Mouse (Mus musculus): ENCODE data around the gene Slc35e3. TPM values are rescaled to one million over a fixed set of nuclear protein-coding genes. Genes with fewer than 3 reads are reported as not detected.
"Not testable (repeated sequence)": the region's sequence is repeated elsewhere in the genome, so short reads cannot be mapped to it uniquely, and the experiment has no call there.

The Slc35e3 gene
- polyA plus RNA-seq, 1 experiment from 2014 or later, result 31.7 TPM

- Histone ChIP-seq H3K27ac (replicated peaks) (no peak overlapping the region), H3K9ac (replicated peaks) (no peak overlapping the region), H3K4me3 (no peak overlapping the region), H3K4me1 (no peaks in the 10 kb centered on the region), H3K4me2 (replicated peaks) (no peak overlapping the region), H3K27me3 (no peaks in the 10 kb centered on the region), H3K9me3 (no peaks in the 10 kb centered on the region), H3K36me3 (peaks cover 77% of the 10 kb centered on the region)
- WGBS, result 93% methylated on average over 11 of the region's 11 CpGs
- no peak for ATAC-seq (replicated peaks)
These were observed 19.1 kb upstream of the Slc35e3 start for GRCm38 (mm10) chr10:117765116-117765894.

- H3K27me3 ChIP-seq, result no peaks in the 10 kb centered on the region
- H3K4me3 ChIP-seq, result no peak overlapping the region
- ATAC-seq (replicated peaks), result no peak
- no peaks in the 10 kb centered on the region for H3K4me1 ChIP-seq
- no peak overlapping the region for H3K27ac ChIP-seq (replicated peaks)
- H3K36me3 ChIP-seq, result peaks cover 77% of the 10 kb centered on the region
- WGBS, result 88% methylated on average over 6 of the region's 6 CpGs
- no peak overlapping the region for H3K9ac ChIP-seq (replicated peaks)
- no peak overlapping the region for H3K4me2 ChIP-seq (replicated peaks)
- no peaks in the 10 kb centered on the region for H3K9me3 ChIP-seq
These were observed 18.4 kb upstream of the Slc35e3 start for GRCm38 (mm10) chr10:117764598-117764997.

- no peak for ATAC-seq (replicated peaks)
- 97% methylated on average over 16 of the region's 16 CpGs for WGBS
- no peaks in the 10 kb centered on the region for H3K4me1 ChIP-seq
- H3K27me3 ChIP-seq, result no peaks in the 10 kb centered on the region
- H3K9ac ChIP-seq (replicated peaks), result no peak overlapping the region
- no peak overlapping the region for H3K27ac ChIP-seq (replicated peaks)
- H3K36me3 ChIP-seq, result peaks cover 83% of the 10 kb centered on the region
- no peak overlapping the region for H3K4me3 ChIP-seq
- no peaks in the 10 kb centered on the region for H3K9me3 ChIP-seq
- no peak overlapping the region for H3K4me2 ChIP-seq (replicated peaks)
These were observed 17.5 kb upstream of the Slc35e3 start for GRCm38 (mm10) chr10:117763588-117764190.

GRCm38 (mm10) chr10:117762966-117763365, 16.8 kb upstream of the Slc35e3 start:
- 97% methylated on average over 12 of the region's 12 CpGs for WGBS
- H3K4me3 ChIP-seq, result no peak overlapping the region
- no peak for ATAC-seq (replicated peaks)
- H3K4me2 ChIP-seq (replicated peaks), result no peak overlapping the region
- no peaks in the 10 kb centered on the region for H3K4me1 ChIP-seq
- no peaks in the 10 kb centered on the region for H3K9me3 ChIP-seq
- no peak overlapping the region for H3K27ac ChIP-seq (replicated peaks)
- H3K9ac ChIP-seq (replicated peaks), result no peak overlapping the region
- H3K27me3 ChIP-seq, result no peaks in the 10 kb centered on the region
- peaks cover 86% of the 10 kb centered on the region for H3K36me3 ChIP-seq

GRCm38 (mm10) chr10:117762281-117762830, 16.2 kb upstream of the Slc35e3 start:
- Histone ChIP-seq H3K9ac (replicated peaks) (no peak overlapping the region), H3K27ac (replicated peaks) (no peak overlapping the region), H3K4me2 (replicated peaks) (no peak overlapping the region), H3K36me3 (peaks cover 87% of the 10 kb centered on the region), H3K9me3 (no peaks in the 10 kb centered on the region), H3K27me3 (no peaks in the 10 kb centered on the region), H3K4me3 (no peak overlapping the region), H3K4me1 (no peaks in the 10 kb centered on the region)
- ATAC-seq (replicated peaks), result no peak
- WGBS, result 91% methylated on average over 2 of the region's 2 CpGs

- no peak overlapping the region for H3K4me2 ChIP-seq (replicated peaks)
- ATAC-seq (replicated peaks), result no peak
- no peaks in the 10 kb centered on the region for H3K27me3 ChIP-seq
- no peak overlapping the region for H3K27ac ChIP-seq (replicated peaks)
- H3K9ac ChIP-seq (replicated peaks), result no peak overlapping the region
- no peaks in the 10 kb centered on the region for H3K4me1 ChIP-seq
- H3K36me3 ChIP-seq, result peaks cover 94% of the 10 kb centered on the region
- 89% methylated on average over 6 of the region's 6 CpGs for WGBS
- H3K4me3 ChIP-seq, result no peak overlapping the region
- no peaks in the 10 kb centered on the region for H3K9me3 ChIP-seq
These were observed 15.4 kb upstream of the Slc35e3 start for GRCm38 (mm10) chr10:117761551-117761950.

- H3K4me2 ChIP-seq (replicated peaks), result no peak overlapping the region
- ATAC-seq (replicated peaks), result no peak
- H3K4me1 ChIP-seq, result no peaks in the 10 kb centered on the region
- no peaks in the 10 kb centered on the region for H3K27me3 ChIP-seq
- no peak overlapping the region for H3K4me3 ChIP-seq
- no peak overlapping the region for H3K9ac ChIP-seq (replicated peaks)
- no peaks in the 10 kb centered on the region for H3K9me3 ChIP-seq
- peaks cover 93% of the 10 kb centered on the region for H3K36me3 ChIP-seq
- 94% methylated on average over 9 of the region's 9 CpGs for WGBS
- no peak overlapping the region for H3K27ac ChIP-seq (replicated peaks)
These were observed 14.7 kb upstream of the Slc35e3 start for GRCm38 (mm10) chr10:117760831-117761335.

- Histone ChIP-seq H3K4me3 (no peak overlapping the region), H3K27me3 (no peaks in the 10 kb centered on the region), H3K4me1 (no peaks in the 10 kb centered on the region), H3K9me3 (no peaks in the 10 kb centered on the region), H3K36me3 (peaks cover 89% of the 10 kb centered on the region), H3K4me2 (replicated peaks) (no peak overlapping the region), H3K9ac (replicated peaks) (no peak overlapping the region), H3K27ac (replicated peaks) (no peak overlapping the region)
- WGBS, result 94% methylated on average over 10 of the region's 10 CpGs
- no peak for ATAC-seq (replicated peaks)
These were observed 13.9 kb upstream of the Slc35e3 start for GRCm38 (mm10) chr10:117759844-117760630.

GRCm38 (mm10) chr10:117758749-117759727, 12.9 kb upstream of the Slc35e3 start:
- no peak overlapping the region for H3K9ac ChIP-seq (replicated peaks)
- 92% methylated on average over 18 of the region's 18 CpGs for WGBS
- no peaks in the 10 kb centered on the region for H3K4me1 ChIP-seq
- H3K27ac ChIP-seq (replicated peaks), result no peak overlapping the region
- H3K4me3 ChIP-seq, result no peak overlapping the region
- H3K36me3 ChIP-seq, result peaks cover 91% of the 10 kb centered on the region
- no peak for ATAC-seq (replicated peaks)
- H3K9me3 ChIP-seq, result no peaks in the 10 kb centered on the region
- H3K27me3 ChIP-seq, result no peaks in the 10 kb centered on the region
- H3K4me2 ChIP-seq (replicated peaks), result no peak overlapping the region

- not testable (repeated sequence) for H3K4me3 ChIP-seq; H3K4me2 ChIP-seq (replicated peaks); ATAC-seq (replicated peaks); H3K27ac ChIP-seq (replicated peaks); H3K27me3 ChIP-seq; H3K9me3 ChIP-seq; H3K9ac ChIP-seq (replicated peaks); H3K4me1 ChIP-seq
- 93% methylated on average over 3 of the region's 3 CpGs for WGBS
- H3K36me3 ChIP-seq, result peaks cover 86% of the 10 kb centered on the region
These were observed 12.2 kb upstream of the Slc35e3 start for GRCm38 (mm10) chr10:117758344-117758743.

- no peak overlapping the region for H3K27ac ChIP-seq (replicated peaks)
- no peaks in the 10 kb centered on the region for H3K27me3 ChIP-seq
- H3K4me3 ChIP-seq, result no peak overlapping the region
- ATAC-seq (replicated peaks), result no peak
- no peaks in the 10 kb centered on the region for H3K4me1 ChIP-seq
- 93% methylated on average over 7 of the region's 7 CpGs for WGBS
- no peaks in the 10 kb centered on the region for H3K9me3 ChIP-seq
- no peak overlapping the region for H3K9ac ChIP-seq (replicated peaks)
- no peak overlapping the region for H3K4me2 ChIP-seq (replicated peaks)
- peaks cover 85% of the 10 kb centered on the region for H3K36me3 ChIP-seq
These were observed 11.7 kb upstream of the Slc35e3 start for GRCm38 (mm10) chr10:117757796-117758342.
